Mouse (Mus musculus) forebrain, postnatal 0 days (tissue): ENCODE measurements around the gene Nat8f4. TPM values are rescaled to one million over a fixed set of nuclear protein-coding genes. Genes with fewer than 3 reads are reported as not detected.
"Not testable (repeated sequence)": the region's sequence is repeated elsewhere in the genome, so short reads cannot be mapped to it uniquely, and the experiment has no call there.

Experiments
- ATAC-seq: fragments of 200-750 bp; cut with Nextera tagmentation; 2 replicates; pipeline ENCODE4 v1.8.0; 2017; ENCODE audit warnings: mild to moderate bottlenecking, moderate library complexity
- DNase-seq: peaks from one replicate; pipeline ENCODE4 v3.0.0-alpha.2; 2015
- H3K27ac ChIP-seq: fragments of 300-500 bp; sonication (generic); 2 replicates; pipeline ENCODE4 v1.5.1; 2014; ENCODE audit warnings: low read depth, mild to moderate bottlenecking, antibody characterized with exemption, low read length, moderate library complexity, mixed read lengths
- H3K27me3 ChIP-seq: fragments of 300-500 bp; sonication (generic); 2 replicates; pipeline ENCODE4 v1.6.1; 2014; ENCODE audit warnings: mild to moderate bottlenecking, low read length, mixed read lengths; ENCODE audit not compliant: insufficient read depth
- H3K36me3 ChIP-seq: fragments of 300-500 bp; sonication (generic); 2 replicates; pipeline ENCODE4 v1.6.1; 2014; ENCODE audit warnings: mild to moderate bottlenecking, moderate library complexity; ENCODE audit not compliant: insufficient read depth
- H3K4me1 ChIP-seq: fragments of 300-500 bp; sonication (generic); 2 replicates; pipeline ENCODE4 v1.6.1; 2014; ENCODE audit warnings: antibody characterized with exemption; ENCODE audit not compliant: insufficient read depth
- H3K4me2 ChIP-seq: fragments of 300-500 bp; sonication (generic); 2 replicates; pipeline ENCODE4 v1.6.1; 2014; ENCODE audit warnings: low read depth, mild to moderate bottlenecking, moderate library complexity
- H3K4me3 ChIP-seq: fragments of 300-500 bp; sonication (generic); 2 replicates; pipeline ENCODE4 v1.5.1; 2014; ENCODE audit warnings: low read depth, low read length, mixed read lengths
- H3K9ac ChIP-seq: fragments of 300-500 bp; sonication (generic); 2 replicates; pipeline ENCODE4 v1.6.1; 2014; ENCODE audit warnings: mild to moderate bottlenecking
- H3K9me3 ChIP-seq: fragments of 300-500 bp; sonication (generic); 2 replicates; pipeline ENCODE4 v1.6.1; 2016; ENCODE audit warnings: low read length
- CTCF ChIP-seq: sonication (generic); IDR thresholded peaks from 2 replicates; pipeline ENCODE4 v1.5.1; 2016; ENCODE audit warnings: antibody characterized with exemption, control low read depth, low read depth
- WGBS: fragments of 180-500 bp; shearing (Covaris S2); extraction: QIAGEN DNeasy Blood & Tissue Kit; methylation state at CpG from one replicate; pipeline ENCODE4 v1.1.7; 2014; 5-methylcytosine and 5-hydroxymethylcytosine counted together
- polyA plus RNA-seq: library from polyadenylated mRNA; unstranded; fragments of >200 nt; fragmentation: Nextera tagmentation; extraction: Ambion mirVana; gene quantifications from 2 replicates; pipeline ENCODE4 v1.2.1, GENCODE M21; 2015
- total RNA-seq: library from RNA; depleted of rRNA; stranded (reverse); fragments of >200 nt; gene quantifications from 2 replicates; pipeline ENCODE4 v1.2.3, GENCODE M21; 2014

The Nat8f4 gene
- total and polyA plus RNA-seq, 2 experiments from 2014 or later: 5.5 to 6.5 TPM

- DNase-seq, H3K9ac ChIP-seq, H3K27me3 ChIP-seq, ATAC-seq, H3K27ac ChIP-seq, H3K4me2 ChIP-seq, H3K4me3 ChIP-seq, H3K36me3 ChIP-seq, H3K4me1 ChIP-seq, H3K9me3 ChIP-seq: not testable (repeated sequence)
- WGBS: 73% methylated on average over 25 of the region's 25 CpGs
- TF ChIP-seq CTCF: peak; percentile 63
These were observed 9.5 kb downstream of the Nat8f4 start for GRCm38 (mm10) chr6:85895061-85895648.

DNA sequence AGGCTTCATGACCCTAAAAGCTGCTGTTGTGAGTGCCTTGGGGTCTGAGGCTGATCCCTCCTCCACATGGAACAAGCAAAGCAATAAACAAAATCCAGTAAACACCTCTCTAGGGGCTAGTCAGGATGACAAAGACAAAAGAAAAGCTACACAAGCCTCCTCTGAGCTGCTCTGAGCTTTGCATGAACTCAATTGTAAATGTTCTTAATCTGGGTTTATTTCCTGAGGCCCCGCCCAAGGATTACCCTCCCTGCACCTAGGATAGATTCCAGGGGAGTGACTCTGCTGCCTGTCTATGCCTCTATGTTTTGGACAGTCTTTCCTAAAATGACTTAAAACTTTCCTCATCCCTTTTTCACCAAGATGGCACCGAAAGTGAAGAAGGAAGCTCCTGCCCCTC is 15.7 kb downstream of the Nat8f4 start:
- H3K9me3 ChIP-seq: 0 out of 2 replicates have a peak, but pooled peaks cover 6% of the 10 kb centered on the region
- no peak overlapping the region for H3K27ac ChIP-seq
- no peak for TF ChIP-seq CTCF
- H3K9ac ChIP-seq: no peak overlapping the region
- ATAC-seq (no peak), DNase-seq (no peak)
- no peak overlapping the region for H3K4me3 ChIP-seq
- 86% methylated on average over 2 of the region's 2 CpGs for WGBS
- H3K4me2 ChIP-seq: no peak overlapping the region
- no peaks in the 10 kb centered on the region for H3K36me3 ChIP-seq
- H3K27me3 ChIP-seq: no peaks in the 10 kb centered on the region
- H3K4me1 ChIP-seq: no peaks in the 10 kb centered on the region

DNA sequence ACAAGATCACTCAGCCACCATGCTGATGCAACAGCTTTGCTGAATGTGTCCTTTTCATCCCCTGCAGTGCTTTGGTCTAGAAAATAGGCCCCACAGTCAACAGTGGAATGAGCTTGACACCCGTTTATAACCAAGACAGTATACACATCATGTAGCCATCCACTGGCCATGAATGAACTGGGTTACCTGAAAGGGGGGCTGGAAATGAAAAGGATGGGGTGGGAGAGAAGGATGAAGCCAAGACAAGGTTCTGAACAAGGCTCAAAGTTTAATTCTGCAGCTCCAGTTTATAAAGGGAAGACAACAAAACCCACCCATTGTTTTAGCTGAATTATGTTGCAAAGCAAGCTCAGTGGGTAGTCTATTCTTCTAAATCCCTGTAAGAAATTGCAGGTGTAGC is 20.4 kb downstream of the Nat8f4 start:
- no peak for TF ChIP-seq CTCF
- no peak overlapping the region for H3K27ac ChIP-seq
- no peak overlapping the region for H3K4me3 ChIP-seq
- ATAC-seq (no peak), DNase-seq (no peak)
- 0 out of 2 replicates have a peak, but pooled peaks cover 8% of the 10 kb centered on the region for H3K9me3 ChIP-seq
- no peak overlapping the region for H3K9ac ChIP-seq
- no peaks in the 10 kb centered on the region for H3K36me3 ChIP-seq
- H3K4me1 ChIP-seq: no peaks in the 10 kb centered on the region
- WGBS: 87% methylated on average over 1 of the region's 1 CpGs
- no peaks in the 10 kb centered on the region for H3K27me3 ChIP-seq
- H3K4me2 ChIP-seq: no peak overlapping the region

DNA sequence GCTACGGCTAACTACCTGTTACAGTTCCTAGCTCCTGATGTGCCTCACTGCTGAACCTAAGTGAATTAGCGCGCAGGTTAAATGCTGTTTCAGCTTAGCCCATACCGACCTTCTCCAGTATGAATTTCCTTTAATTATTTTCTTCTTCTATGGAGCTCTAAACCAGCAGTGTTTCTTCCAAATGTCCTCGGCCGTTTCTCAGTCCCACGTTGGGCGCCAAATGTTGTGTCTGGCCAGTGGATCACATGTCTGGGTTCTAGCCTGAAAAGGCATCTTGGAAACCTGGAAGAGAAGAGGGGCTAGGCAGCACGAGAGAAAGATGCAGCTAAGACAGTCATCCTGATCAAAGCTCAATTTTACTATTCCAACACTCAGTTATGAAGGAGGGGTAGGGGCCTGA is 21.4 kb downstream of the Nat8f4 start:
- H3K4me3 ChIP-seq, H3K27ac ChIP-seq, DNase-seq, H3K36me3 ChIP-seq, ATAC-seq, H3K4me2 ChIP-seq, H3K9ac ChIP-seq, H3K9me3 ChIP-seq, H3K27me3 ChIP-seq, H3K4me1 ChIP-seq: not testable (repeated sequence)
- WGBS: 94% methylated on average over 9 of the region's 9 CpGs

GRCm38 (mm10) chr6:85869006-85869405 is 35.7 kb downstream of the Nat8f4 start, which contains the start of gene Nat8f2:
Nat8f2 (minus strand) TSS chr6:85869158.
- 88% methylated on average over 5 of the region's 5 CpGs for WGBS
- ATAC-seq, H3K4me3 ChIP-seq, H3K4me1 ChIP-seq, H3K4me2 ChIP-seq, H3K27me3 ChIP-seq, H3K9me3 ChIP-seq, H3K36me3 ChIP-seq, H3K9ac ChIP-seq, DNase-seq, H3K27ac ChIP-seq: not testable (repeated sequence)

GRCm38 (mm10) chr6:85867726-85868690 is 36.7 kb downstream of the Nat8f4 start:
- no peak overlapping the region for H3K9ac ChIP-seq
- H3K4me2 ChIP-seq: no peak overlapping the region
- no peak for ATAC-seq
- H3K9me3 ChIP-seq: no peaks in the 10 kb centered on the region
- H3K36me3 ChIP-seq: no peaks in the 10 kb centered on the region
- DNase-seq: no peak
- no peaks in the 10 kb centered on the region for H3K4me1 ChIP-seq
- no peak overlapping the region for H3K27ac ChIP-seq
- TF ChIP-seq CTCF: no peak
- no peaks in the 10 kb centered on the region for H3K27me3 ChIP-seq
- 88% methylated on average over 8 of the region's 8 CpGs for WGBS
- no peak overlapping the region for H3K4me3 ChIP-seq

- H3K27me3 ChIP-seq, DNase-seq, H3K27ac ChIP-seq, H3K4me2 ChIP-seq, H3K4me3 ChIP-seq, H3K36me3 ChIP-seq, ATAC-seq, H3K9me3 ChIP-seq, H3K9ac ChIP-seq, H3K4me1 ChIP-seq: not testable (repeated sequence)
- WGBS: 58% methylated on average over 1 of the region's 1 CpGs
These were observed 37.7 kb downstream of the Nat8f4 start for GRCm38 (mm10) chr6:85866995-85867394.

DNA sequence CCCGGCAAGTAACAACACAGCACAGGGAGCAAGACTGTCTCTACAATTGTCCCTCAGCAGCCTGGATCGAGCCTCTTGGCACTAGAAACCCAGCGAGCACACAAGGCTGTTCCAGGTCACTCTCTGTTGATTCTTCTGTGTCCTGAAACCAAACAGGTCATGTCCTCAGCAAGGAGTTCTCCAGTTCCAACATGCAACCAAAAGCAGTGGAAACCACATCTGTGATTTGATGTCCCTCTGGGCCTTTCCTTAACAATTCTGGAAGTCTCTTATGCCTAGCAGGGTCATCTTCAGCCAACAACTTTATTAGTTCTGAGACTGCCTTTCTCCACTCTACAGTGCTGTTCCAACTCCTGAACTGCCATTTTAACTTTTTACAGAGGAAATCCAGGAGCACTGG is 38.5 kb downstream of the Nat8f4 start:
- not testable (repeated sequence) for H3K4me1 ChIP-seq, H3K4me3 ChIP-seq, DNase-seq, H3K36me3 ChIP-seq, H3K27ac ChIP-seq, H3K4me2 ChIP-seq, H3K9me3 ChIP-seq, H3K9ac ChIP-seq, ATAC-seq, H3K27me3 ChIP-seq
- WGBS: 79% methylated on average over 3 of the region's 3 CpGs

DNA sequence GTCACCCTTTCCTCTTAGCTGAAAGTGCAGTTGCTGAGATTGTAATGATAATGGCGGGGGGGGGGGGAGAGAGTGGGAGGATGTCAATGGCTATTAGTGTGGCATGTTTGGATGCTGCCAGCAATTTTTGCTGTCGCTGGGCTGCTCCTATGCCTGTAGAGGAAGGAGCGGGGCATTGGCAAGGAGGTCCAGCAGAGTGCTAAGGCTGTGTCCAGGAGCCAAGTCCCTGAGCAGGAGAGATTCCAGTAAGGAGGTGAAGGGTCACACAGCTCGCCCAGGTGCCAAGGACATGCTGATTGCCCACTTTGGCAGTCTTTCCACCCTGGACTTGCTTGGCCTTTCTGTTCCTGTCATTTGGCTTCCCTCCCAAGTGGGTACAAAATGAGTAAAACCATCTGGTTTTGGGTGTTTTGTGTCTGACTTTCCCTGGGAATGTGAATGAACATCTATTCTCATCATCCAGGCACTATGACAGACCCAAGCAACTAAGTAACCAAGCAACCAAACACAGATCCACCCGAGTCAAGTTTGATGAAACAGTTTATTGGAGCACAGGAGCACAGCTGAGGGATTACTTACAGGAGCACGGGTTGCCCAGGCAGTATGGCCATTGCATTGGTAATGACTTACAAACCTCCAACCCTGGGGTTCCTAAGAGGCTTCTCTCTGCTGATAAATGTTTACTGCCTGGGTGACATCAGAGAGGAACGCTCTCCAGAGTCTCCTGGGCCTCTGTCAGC is 39.6 kb downstream of the Nat8f4 start:
- H3K9me3 ChIP-seq, H3K4me3 ChIP-seq, H3K27ac ChIP-seq, H3K27me3 ChIP-seq, H3K36me3 ChIP-seq, H3K4me1 ChIP-seq, H3K9ac ChIP-seq, DNase-seq, H3K4me2 ChIP-seq: not testable (repeated sequence)
- ATAC-seq: peak; percentile 29; the same call in 1 of the 2 replicates
- 69% methylated on average over 6 of the region's 7 CpGs for WGBS
